Comparison of ENCODE assay signal across 8 mouse cellular contexts in the genomic region with DNA sequence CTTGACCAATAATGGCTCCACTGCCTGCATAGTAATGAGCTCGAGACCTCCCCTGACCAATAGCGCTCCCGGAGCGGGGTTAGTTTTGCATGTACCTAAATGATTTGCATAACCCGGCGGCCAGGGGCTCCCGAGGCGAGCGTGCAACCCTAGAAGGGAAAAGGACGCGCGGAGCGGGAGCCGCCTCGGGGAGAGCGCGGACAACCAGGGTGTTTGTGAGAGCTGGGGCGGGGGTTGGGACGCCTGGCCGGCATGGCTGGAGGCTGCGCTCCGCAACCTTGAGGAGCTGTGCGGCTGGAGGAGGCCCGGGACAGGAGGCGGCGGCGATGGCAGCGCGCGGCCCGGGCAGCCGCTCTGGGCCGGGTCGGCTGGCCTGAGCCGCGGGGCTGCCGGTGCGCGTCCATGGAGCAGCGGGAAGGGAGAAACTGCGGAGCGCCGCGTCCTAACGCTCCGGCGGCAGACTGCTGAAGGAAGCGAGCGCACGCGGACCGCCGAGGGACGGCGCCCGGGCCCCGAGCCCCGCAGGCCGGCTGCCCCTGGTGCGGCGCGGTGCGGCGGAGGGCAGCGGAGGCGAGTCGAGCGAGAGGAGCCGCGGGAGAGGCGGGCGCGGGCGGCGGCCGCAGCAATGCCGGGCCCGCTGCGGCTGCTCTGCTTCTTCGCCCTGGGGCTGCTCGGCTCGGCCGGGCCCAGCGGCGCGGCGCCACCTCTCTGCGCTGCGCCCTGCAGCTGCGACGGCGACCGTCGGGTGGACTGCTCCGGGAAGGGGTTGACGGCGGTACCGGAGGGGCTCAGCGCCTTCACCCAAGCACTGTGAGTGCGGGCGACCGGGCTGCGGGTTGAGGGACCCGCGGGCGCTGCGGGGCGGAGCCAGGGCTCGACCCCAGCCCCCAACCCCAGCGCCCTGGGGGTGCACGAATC. TPM values are rescaled to one million over a fixed set of nuclear protein-coding genes. Genes with fewer than 3 reads are reported as not detected.
DNase-seq lines count a peak whose midpoint lies in the region; ATAC-seq lines count a peak whose summit lies in the region.

Gene Lgr4 (plus strand): TSS at position 152 of the 918 bp plus-strand sequence.

- H3K27me3 ChIP-seq in lung, embryonic 16.5 days (ENCODE audit: control insufficient read depth, insufficient read depth, low read depth, low read length): peaks cover 17% of the 10 kb centered on the region

- peaks cover 11% of the 10 kb centered on the region for H3K4me1 ChIP-seq in lung, embryonic 16.5 days (replicated peaks; ENCODE audit: control insufficient read depth, insufficient read depth, low read length)

- H3K9me3 ChIP-seq in lung, embryonic 16.5 days (ENCODE audit: control insufficient read depth, low read length): no peaks in the 10 kb centered on the region

- no peaks in the 10 kb centered on the region for H3K36me3 ChIP-seq in lung, embryonic 16.5 days (ENCODE audit: control insufficient read depth, insufficient read depth, low read length)

- peak within 1 kb of the TSS; percentile 92 for H3K4me2 ChIP-seq in lung, embryonic 16.5 days (ENCODE audit: low read depth, low read length)

- H3K4me3 ChIP-seq in lung, embryonic 16.5 days (ENCODE audit: low read length): peak within 1 kb of the TSS; percentile 71

- DNase-seq in MEL-GATA-1-ER (ENCODE audit: extremely low read depth, low read depth): peak; percentile 98
- peak; percentile 95 for DNase-seq in cerebellum, adult 8-10 months
- peak; percentile 97 for DNase-seq in forelimb bud, embryonic 11.5 days (ENCODE audit: low read depth, low spot score)
- peak; percentile 91 for DNase-seq in layer of hippocampus, adult 9-10 months (ENCODE audit: low spot score)
- peak; percentile 91 for DNase-seq in ovary, postnatal 14 days (ENCODE audit: low spot score)
- DNase-seq in thymus, postnatal 14 days: peak; percentile 83

- peak within 1 kb of the TSS; percentile 84 for H3K9ac ChIP-seq in lung, embryonic 16.5 days (ENCODE audit: low read length)

- WGBS in lung, embryonic 16.5 days: under 1% methylated on average over 76 of the region's 111 CpGs

- peak; percentile 98 to 99 for ATAC-seq in hematopoietic stem cell, adult 5-6 weeks (replicated peaks in 1 of 2; ENCODE audit: insufficient read depth in 1 of 2, low FRiP score in 2 of 2, low TSS enrichment in 1 of 2, low read depth in 1 of 2, poor library complexity in 2 of 2, severe bottlenecking in 2 of 2)
- ATAC-seq in lung, embryonic 16.5 days (ENCODE audit: low read depth): peak; percentile 99

- H3K27ac ChIP-seq in lung, embryonic 16.5 days (ENCODE audit: low read length): peak within 1 kb of the TSS; percentile 94

RNA-seq across cellular contexts. Expression of gene Lgr4, which starts in this region (rescaled TPM):
- 0.74 and 8.4 TPM in 2 replicates for total RNA-seq in hematopoietic stem cell, adult 5-6 weeks (2017)
- polyA plus RNA-seq in lung, embryonic 16.5 days (2015; fragmentation: Nextera tagmentation; extraction: Ambion mirVana): 2.0 TPM in 2 replicates

Comparison
In these comparisons a context has a peak if more than half of its experiments do, and no peak if none do; other contexts are left out.
1. Peak in every context shown above with its lines: DNase-seq, ATAC-seq, H3K4me3 ChIP-seq and H3K27ac ChIP-seq.